Mouse (Mus musculus) ES-Bruce4 (cell line): ENCODE data around the gene Mr1.

Experiments
- CTCF ChIP-seq: IDR thresholded peaks from one replicate; pipeline ENCODE4 v1.8.1; 2011; ENCODE audit warnings: low read depth, low read length
- EP300 ChIP-seq: IDR thresholded peaks from 2 replicates; pipeline ENCODE4 v1.6.1; 2011; ENCODE audit warnings: low read depth, low read length; ENCODE audit not compliant: insufficient read depth
- POLR2A ChIP-seq: IDR thresholded peaks from one replicate; pipeline ENCODE4 v1.8.1; 2011; ENCODE audit warnings: low read length; ENCODE audit not compliant: insufficient read depth

DNA sequence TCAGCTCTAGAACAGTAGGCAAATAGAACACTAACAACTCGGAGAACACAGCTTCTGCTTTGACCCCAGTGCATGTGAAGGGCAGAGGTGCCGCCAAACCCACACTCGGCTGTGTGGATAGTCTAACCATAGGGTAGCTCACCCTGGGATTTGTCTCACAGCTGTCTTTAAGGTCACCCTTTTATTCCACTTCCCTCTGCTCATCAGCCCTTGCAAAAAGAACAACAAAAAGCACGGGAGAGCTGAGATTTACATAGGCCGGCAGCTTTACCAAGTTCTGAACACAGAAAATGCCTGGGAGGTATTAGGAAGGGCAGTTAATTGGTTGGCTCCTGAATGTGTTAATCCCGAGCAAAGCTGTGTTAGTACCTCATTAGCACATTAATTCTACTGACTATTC is 35.1 kb downstream of the Mr1 start:
- TF ChIP-seq POLR2A (no peak), CTCF (no peak), EP300 (peak; percentile 81)
